Mouse (Mus musculus): ENCODE data around the gene Usp39.

Usp39 gene

DNA sequence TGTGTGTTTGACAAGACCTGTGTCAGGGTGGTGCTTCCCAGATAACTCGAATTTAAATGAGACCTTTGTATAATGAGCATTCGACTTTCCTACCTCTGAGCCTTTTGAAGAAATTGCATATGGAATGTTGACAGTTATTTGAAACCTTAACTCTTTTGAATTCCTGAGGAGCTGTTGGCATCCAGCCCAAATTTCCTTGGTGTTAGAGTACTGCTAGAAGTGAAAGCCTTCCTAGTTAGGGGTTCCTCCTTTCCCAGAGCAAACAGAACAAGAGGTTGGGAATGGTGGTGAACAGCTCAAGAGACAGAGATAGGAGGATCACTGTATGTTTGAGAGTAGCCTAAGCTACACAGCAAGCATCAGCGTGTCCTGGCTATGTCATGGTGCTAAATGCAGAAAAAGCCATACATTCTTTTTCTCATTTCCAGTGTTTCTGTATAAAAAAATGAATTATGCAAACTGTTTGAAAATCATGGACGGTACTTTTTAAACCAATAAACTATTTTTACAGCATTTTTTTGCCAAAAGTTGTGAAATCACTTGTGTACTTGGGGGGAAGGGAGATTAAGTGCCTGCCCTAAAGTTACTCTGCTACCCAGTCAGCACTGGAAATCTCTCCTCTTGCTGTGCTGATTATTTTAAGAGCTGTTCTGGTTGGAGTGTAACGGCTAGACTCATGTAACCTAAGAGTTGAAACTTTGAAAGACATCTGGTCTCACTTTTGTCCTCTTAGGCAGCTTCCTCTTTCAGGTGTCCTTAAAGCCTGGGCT is 7.8 kb upstream of the Usp39 start:
- DNase-seq (ENCODE audit: low spot score in 2 of 2), result no peak

- DNase-seq (ENCODE audit: low spot score in 2 of 2), result no peak
Observed at GRCm38 (mm10) chr6:72350214-72350613, 5.2 kb upstream of the Usp39 start.

- no peak for DNase-seq (ENCODE audit: low spot score in 2 of 2)
Observed at GRCm38 (mm10) chr6:72348411-72348810, 3.4 kb upstream of the Usp39 start.

- peak; percentile 66 to 69 for DNase-seq (ENCODE audit: low spot score in 2 of 2)
Observed at GRCm38 (mm10) chr6:72347166-72347941, 2.4 kb upstream of the Usp39 start, which contains the start of gene 0610030E20Rik. TSS of gene 0610030E20Rik (plus strand) at chr6:72347317.

- no peak for DNase-seq (ENCODE audit: low spot score in 2 of 2)
Observed at GRCm38 (mm10) chr6:72346261-72346660, 1.3 kb upstream of the Usp39 start.

- DNase-seq (ENCODE audit: low spot score in 2 of 2), result no peak
Observed at GRCm38 (mm10) chr6:72345633-72346032, 649 bp upstream of the Usp39 start.

GRCm38 (mm10) chr6:72344396-72345073 is 449 bp downstream of the Usp39 start:
- DNase-seq (ENCODE audit: low spot score in 2 of 2), result no peak

GRCm38 (mm10) chr6:72340481-72340880 is 4.5 kb downstream of the Usp39 start:
- DNase-seq (ENCODE audit: low spot score in 2 of 2), result no peak

- no peak for DNase-seq (ENCODE audit: low spot score in 2 of 2)
Observed at GRCm38 (mm10) chr6:72333111-72333510, 11.9 kb downstream of the Usp39 start.

- no peak for DNase-seq (ENCODE audit: low spot score in 2 of 2)
Observed at GRCm38 (mm10) chr6:72330133-72330532, 14.9 kb downstream of the Usp39 start.

DNA sequence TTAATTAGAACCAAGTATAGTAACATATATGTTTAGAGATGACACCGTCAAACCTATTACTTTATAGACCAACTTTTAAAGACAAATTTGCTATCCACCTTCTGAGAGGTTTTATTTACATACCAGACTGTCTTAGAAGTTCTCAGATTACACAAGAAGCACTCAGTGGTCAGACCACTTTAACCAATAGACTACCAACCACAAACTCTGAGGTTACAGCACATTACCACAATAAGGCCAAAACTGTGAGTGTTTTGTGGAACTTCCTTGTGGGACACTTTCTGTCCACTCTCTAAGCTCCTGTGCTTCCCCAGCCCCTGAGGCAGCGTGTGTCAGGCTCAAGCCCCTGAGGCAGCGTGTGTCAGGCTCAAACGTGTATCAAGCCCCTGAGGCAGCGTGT is 16.0 kb downstream of the Usp39 start:
- DNase-seq (ENCODE audit: low spot score in 2 of 2), result no peak

GRCm38 (mm10) chr6:72326274-72326673 is 18.7 kb downstream of the Usp39 start:
- peak; percentile 36 to 37 for DNase-seq (ENCODE audit: low spot score in 2 of 2)

DNA sequence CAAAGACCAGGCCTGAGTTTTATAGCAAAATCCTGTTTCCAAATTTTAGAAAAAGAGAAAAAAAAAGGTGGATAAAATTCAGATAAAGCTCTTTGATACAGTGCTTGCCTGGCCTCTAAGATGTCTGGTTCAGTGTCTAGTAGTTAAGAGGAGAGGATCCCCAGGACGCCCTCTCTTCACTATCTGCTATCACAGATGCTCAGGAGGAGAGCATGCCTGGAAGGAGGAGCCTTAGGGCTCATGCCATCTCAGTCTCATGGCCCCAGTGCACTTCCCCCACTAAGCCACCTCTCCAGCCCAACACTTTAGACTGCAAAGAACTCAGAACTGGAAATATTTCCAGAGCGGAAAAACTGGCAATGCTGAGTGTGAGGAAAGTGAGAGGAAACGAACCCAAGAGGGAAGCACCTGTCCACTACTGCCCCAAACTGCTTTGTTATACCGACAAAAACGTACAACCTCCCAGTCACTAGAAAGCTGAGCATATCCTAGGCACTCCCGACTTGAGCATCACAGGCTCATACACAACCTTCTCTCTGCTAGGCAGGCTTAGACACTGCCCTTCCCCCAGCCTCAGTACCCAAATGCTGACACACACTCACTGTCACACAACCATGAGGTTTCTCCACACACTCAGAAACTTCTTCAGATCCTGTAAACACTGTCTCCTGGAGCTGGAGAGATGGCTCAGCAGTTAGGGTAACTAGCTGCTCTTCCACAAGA is 21.0 kb downstream of the Usp39 start:
- DNase-seq (ENCODE audit: low spot score in 2 of 2), result no peak

- DNase-seq (ENCODE audit: low spot score in 2 of 2), result no peak
Observed at GRCm38 (mm10) chr6:72322936-72323335, 22.0 kb downstream of the Usp39 start.

DNA sequence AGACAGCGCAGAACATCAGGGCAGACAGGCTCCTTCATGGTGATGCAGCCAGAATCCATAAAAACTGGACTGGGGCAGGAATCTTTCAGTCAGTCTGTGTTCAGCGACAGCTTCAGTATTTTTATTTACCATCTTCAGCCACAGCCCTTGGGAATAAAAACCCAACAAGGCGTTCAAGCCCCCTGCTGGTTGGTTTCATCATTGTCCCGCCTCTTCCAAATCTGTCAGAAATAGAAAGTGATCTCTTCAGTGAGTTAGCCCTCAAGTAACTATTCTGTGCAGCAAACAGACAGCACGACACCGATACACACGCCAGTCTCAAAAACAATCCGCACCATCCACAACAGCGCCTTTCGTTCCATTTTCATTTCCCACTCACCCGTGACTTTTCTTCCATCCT is 26.0 kb downstream of the Usp39 start:
- peak; percentile 21 to 41 for DNase-seq (ENCODE audit: low spot score in 2 of 2)

- no peak for DNase-seq (ENCODE audit: low spot score in 2 of 2)
Observed at GRCm38 (mm10) chr6:72318440-72318839, 26.5 kb downstream of the Usp39 start.

DNA sequence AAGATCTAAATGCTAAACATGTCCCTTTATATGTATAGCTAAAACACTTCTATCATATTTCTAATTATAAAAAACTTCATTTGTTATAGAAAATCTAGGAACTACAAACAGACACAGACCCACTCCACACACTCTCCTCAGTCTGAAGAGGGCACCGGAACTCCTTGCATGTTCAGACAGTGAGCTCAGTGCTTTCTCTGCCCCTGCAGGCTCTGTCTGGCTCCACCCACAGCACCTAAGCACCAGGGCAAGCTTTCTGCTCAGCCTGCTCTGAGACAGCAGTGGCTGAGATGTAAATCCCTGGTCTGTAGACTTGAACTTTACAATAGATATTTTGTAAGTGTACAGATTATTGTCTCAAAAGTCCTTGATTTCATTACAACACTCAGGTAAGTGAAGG is 28.9 kb downstream of the Usp39 start:
- DNase-seq (ENCODE audit: low spot score in 2 of 2), result no peak

DNA sequence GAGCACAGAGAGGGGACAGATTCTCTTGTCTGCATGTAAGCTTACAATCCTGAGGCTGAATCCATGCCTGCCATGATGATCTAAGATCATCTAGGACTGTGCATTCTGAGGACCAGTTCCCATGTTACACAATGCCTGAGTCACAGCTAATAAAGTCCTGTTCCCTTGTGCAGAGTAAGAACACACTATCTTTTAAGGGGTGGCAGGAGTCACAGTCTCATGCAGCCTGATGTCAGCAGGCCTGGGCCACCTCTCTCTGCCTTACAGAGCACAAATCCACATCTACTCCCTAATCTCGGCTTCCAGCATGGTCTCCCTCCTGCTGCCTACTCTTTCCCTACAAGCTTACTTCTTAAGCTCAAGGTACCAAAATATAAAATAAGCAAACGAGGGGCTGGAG is 29.6 kb downstream of the Usp39 start:
- no peak for DNase-seq (ENCODE audit: low spot score in 2 of 2)

- DNase-seq (ENCODE audit: low spot score in 2 of 2), result no peak
Observed at GRCm38 (mm10) chr6:72313124-72313867, 31.7 kb downstream of the Usp39 start.

DNA sequence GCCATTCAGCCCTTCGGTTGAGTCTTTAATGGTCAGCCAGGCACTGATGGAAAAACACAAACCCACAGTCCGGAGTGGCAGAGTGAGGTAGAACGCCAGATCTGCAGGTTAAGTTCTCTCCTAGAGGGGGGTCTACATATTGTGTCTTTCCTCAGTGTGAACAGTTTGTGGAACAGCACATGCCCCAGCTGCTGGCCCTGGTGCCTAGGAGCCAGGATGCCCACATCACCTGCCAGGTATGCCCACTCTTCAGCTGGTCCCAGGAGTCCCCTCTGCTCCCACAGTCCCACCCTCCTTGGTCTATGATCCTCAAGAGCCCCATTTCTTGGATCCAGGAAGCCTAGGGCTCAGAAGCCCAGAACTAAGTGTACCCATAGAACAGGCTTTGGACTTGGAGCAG is 32.8 kb downstream of the Usp39 start:
- DNase-seq (ENCODE audit: low spot score in 2 of 2), result no peak

DNA sequence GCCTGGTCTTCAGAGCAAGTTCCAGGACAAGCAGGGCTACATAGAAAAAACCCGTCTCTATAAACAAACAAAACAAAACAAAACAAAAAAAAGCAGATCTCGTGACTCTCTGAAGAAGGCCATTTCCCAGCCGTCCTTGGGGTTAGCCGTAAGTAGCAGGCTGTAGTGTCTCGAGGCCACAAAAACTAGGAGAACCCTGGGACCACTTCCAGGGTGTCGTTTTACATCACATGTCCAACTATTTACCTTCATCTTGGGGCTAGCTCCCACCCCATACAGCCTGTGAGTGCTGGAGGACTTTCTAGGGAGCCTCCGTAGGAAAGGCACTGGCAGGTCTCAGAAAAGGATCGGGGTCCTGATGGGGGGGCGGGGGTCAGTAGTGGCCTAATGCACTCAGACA is 41.5 kb downstream of the Usp39 start:
- DNase-seq (ENCODE audit: low spot score in 2 of 2), result no peak
